Mouse (Mus musculus): ENCODE data around the gene Scg5.

- TF ChIP-seq EP300 (IDR thresholded peaks at IDR 0.05; ENCODE audit: insufficient read depth, low read depth, low read length) (no peak), POLR2A (IDR thresholded peaks at IDR 0.05; ENCODE audit: insufficient read depth, low read length) (no peak), CTCF (IDR thresholded peaks at IDR 0.05; ENCODE audit: low read depth, low read length) (no peak)
Observed at GRCm38 (mm10) chr2:113822367-113822766, 6.6 kb downstream of the Scg5 start.
